Mouse (Mus musculus) ES-E14 (cell line): ENCODE results near the gene Lcp1. TPM values are rescaled to one million over a fixed set of nuclear protein-coding genes. Genes with fewer than 3 reads are reported as not detected.

Experiments used
- DNase-seq: peaks from one replicate; pipeline ENCODE4 v3.0.0-alpha.2; 2013; ENCODE audit warnings: low read depth, low spot score
- H3K27ac ChIP-seq: 2 replicates; pipeline ENCODE4 v1.5.1; 2012; ENCODE audit warnings: low read depth, mild to moderate bottlenecking, low read length, moderate library complexity, mixed read lengths; ENCODE audit not compliant: poor library complexity, insufficient read depth, severe bottlenecking
- H3K36me3 ChIP-seq: 2 replicates; pipeline ENCODE4 v1.6.1; 2012; ENCODE audit warnings: mild to moderate bottlenecking, low read length, moderate library complexity, mixed read lengths; ENCODE audit not compliant: control insufficient read depth, poor library complexity, insufficient read depth, severe bottlenecking
- H3K4me1 ChIP-seq, 2 experiments: fragments of 150-350 bp in 1 of 2; sonication (generic) in 1 of 2; 2 replicates each; pipeline ENCODE4 v1.6.1; 2012; ENCODE audit warnings: low read length in 2 of 2, mild to moderate bottlenecking in 1 of 2, mixed read lengths in 1 of 2; ENCODE audit not compliant: control insufficient read depth in 2 of 2, insufficient read depth in 2 of 2, poor library complexity in 1 of 2
- H3K4me3 ChIP-seq, 2 experiments: fragments of 150-350 bp in 1 of 2; sonication (generic) in 1 of 2; 2 replicates each; pipeline ENCODE4 v1.5.1; 2012; ENCODE audit warnings: low read length in 2 of 2, low read depth in 1 of 2, mild to moderate bottlenecking in 1 of 2, mixed read lengths in 1 of 2; ENCODE audit not compliant: insufficient read depth in 1 of 2, poor library complexity in 1 of 2, severe bottlenecking in 1 of 2
- H3K9ac ChIP-seq: 2 replicates; pipeline ENCODE4 v1.6.1; 2012; ENCODE audit warnings: low read depth, mild to moderate bottlenecking, low read length, mixed read lengths; ENCODE audit not compliant: poor library complexity, insufficient read depth, severe bottlenecking
- H3K9me3 ChIP-seq: fragments of 150-350 bp; sonication (generic); 2 replicates; pipeline ENCODE4 v1.6.1; 2012; ENCODE audit warnings: low read depth, mild to moderate bottlenecking, low read length; ENCODE audit not compliant: control insufficient read depth, insufficient read depth
- CHD2 ChIP-seq: IDR thresholded peaks from 2 replicates; pipeline ENCODE4 v1.6.1; 2014; ENCODE audit warnings: mild to moderate bottlenecking, low read depth, low read length, inconsistent platforms
- HCFC1 ChIP-seq: IDR thresholded peaks from 2 replicates; pipeline ENCODE4 v1.6.1; 2012; ENCODE audit warnings: low read length, inconsistent platforms, borderline replicate concordance; ENCODE audit not compliant: insufficient read depth
- MAFK ChIP-seq: IDR thresholded peaks from 2 replicates; pipeline ENCODE4 v1.6.1; 2014; ENCODE audit warnings: mild to moderate bottlenecking, low read depth, low read length, inconsistent platforms; ENCODE audit not compliant: insufficient read depth
- ZC3H11A ChIP-seq: IDR thresholded peaks from 2 replicates; pipeline ENCODE4 v1.6.1; 2012; ENCODE audit warnings: low read depth, mild to moderate bottlenecking, inconsistent platforms, low read length, borderline replicate concordance
- ZNF384 ChIP-seq: IDR thresholded peaks from 2 replicates; pipeline ENCODE4 v1.6.1; 2012; ENCODE audit warnings: low read depth, low read length, inconsistent platforms
- in situ Hi-C, 2 experiments: fragments of 600-800 bp; cut with MboI; formaldehyde crosslinking; loops; one replicate each; pipeline ENCODE4 v1.15.1; 2025; ENCODE audit warnings: low sequenced_read_pairs in 2 of 2, inconsistent platforms in 1 of 2; ENCODE audit not compliant: unreplicated experiment in 2 of 2
- total RNA-seq: library from RNA; depleted of rRNA; stranded (reverse); fragments of 300-350 nt; gene quantifications from 2 replicates; pipeline ENCODE4 v1.2.3, GENCODE M21; 2012

The Lcp1 gene
- total RNA-seq, 1 experiment = 2.8 TPM

DNA sequence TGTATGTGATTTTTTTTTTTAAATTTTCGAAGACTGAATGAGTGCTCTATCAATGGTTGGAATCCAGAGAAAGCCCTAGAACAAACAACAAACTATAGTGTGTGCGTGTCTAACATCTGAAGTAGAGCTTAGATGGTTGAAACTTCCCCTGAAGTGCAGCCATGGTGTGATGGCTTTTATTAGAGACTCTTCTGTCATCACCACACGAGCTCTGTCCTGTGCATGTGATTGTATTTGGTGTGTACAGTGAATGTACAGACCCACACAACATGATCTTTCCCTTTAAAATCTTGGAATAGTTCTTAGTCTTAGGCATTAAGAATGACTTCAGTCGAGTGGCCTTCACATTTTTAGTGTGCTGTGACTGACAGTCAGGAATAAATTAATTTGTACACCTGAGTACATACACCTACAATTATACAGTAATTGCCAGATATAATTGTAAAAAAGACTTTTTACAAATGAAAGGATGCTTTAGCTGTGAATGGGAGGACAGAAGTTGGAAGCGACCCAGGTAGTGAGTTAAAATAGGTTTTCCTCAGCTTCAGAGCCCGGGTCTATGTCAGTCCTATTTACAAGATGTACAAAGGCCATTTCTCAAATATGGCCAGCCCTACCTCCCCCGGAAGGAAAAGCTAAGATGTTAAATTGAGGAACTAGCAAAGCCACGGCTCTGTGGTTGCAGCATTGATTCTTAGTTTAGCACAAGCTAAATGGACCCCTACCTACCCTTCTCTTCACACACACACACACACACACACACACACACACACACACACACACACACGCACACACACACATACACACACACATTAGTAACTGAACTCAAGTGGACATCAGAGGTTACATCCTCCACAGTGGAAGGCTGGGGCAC lies 50.4 kb downstream of the Lcp1 start:
- no peak for TF ChIP-seq ZC3H11A
- TF ChIP-seq MAFK = no peak
- TF ChIP-seq ZNF384 = no peak
- no peak for TF ChIP-seq CHD2
- no peak for TF ChIP-seq HCFC1
- Histone ChIP-seq H3K9me3 (no peaks in the 10 kb centered on the region), H3K4me1 (peaks cover 2 to 11% of the 10 kb centered on the region in 2 experiments; a peak in 2 of 4 replicates), H3K36me3 (no peaks in the 10 kb centered on the region), H3K4me3 (no peak overlapping the region), H3K9ac (no peak overlapping the region), H3K27ac (no peak overlapping the region)
- no peak for DNase-seq
- in situ Hi-C loops = no loop called here

GRCm38 (mm10) chr14:75182378-75182777 lies 51.5 kb downstream of the Lcp1 start:
- in situ Hi-C loops = no loop called here
- no peak overlapping the region for H3K9ac ChIP-seq
- no peak overlapping the region for H3K4me3 ChIP-seq
- no peaks in the 10 kb centered on the region for H3K9me3 ChIP-seq
- no peak for DNase-seq
- TF ChIP-seq CHD2 (no peak), ZC3H11A (no peak), HCFC1 (no peak), MAFK (no peak), ZNF384 (no peak)
- no peak overlapping the region for H3K27ac ChIP-seq
- peaks cover 2 to 11% of the 10 kb centered on the region in 2 experiments; a peak in 2 of 4 replicates for H3K4me1 ChIP-seq
- no peaks in the 10 kb centered on the region for H3K36me3 ChIP-seq

- peaks cover 2 to 11% of the 10 kb centered on the region in 2 experiments; a peak in 2 of 4 replicates for H3K4me1 ChIP-seq
- H3K36me3 ChIP-seq = no peaks in the 10 kb centered on the region
- no peak overlapping the region for H3K9ac ChIP-seq
- in situ Hi-C loops = no loop called here
- no peak overlapping the region for H3K4me3 ChIP-seq
- TF ChIP-seq ZNF384 (no peak), MAFK (no peak), HCFC1 (no peak), CHD2 (no peak), ZC3H11A (no peak)
- no peak overlapping the region for H3K27ac ChIP-seq
- no peak for DNase-seq
- H3K9me3 ChIP-seq = no peaks in the 10 kb centered on the region
Measured at GRCm38 (mm10) chr14:75182831-75183230, 51.9 kb downstream of the Lcp1 start.

DNA sequence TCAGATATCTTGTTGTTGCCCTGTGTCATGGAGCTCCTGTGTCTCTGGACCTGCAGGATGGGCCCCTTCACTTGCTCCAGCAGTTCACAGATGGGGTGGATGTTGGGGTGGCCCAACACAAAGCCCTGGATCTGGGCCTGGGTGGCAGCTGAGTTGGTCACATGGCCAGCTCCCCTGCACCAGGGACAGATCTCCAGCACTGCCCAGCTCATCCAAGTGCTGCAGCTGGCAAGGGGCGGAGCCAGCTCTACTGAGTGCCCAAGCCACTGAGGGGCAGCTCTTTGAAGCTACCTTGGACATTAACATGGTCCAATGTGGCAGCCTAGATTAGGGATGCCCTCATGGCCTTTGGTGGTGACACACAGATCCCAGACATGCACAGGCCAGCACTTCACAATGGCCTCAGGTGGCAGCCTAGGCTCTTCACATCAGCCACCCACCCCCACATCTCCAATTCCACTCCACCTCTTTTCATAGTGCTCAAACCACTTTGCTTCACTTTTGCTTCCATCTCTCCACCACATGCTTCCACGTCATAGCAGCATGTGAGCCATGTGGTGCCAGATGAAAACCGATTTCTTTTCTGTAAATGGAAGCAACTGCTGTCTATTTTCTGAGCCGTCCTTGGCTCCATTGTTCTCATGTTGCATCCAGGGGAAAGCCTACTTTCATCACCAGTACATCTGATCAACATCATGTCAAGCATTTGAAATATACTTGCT lies 53.3 kb downstream of the Lcp1 start:
- no peak overlapping the region for H3K4me3 ChIP-seq
- no peaks in the 10 kb centered on the region for H3K36me3 ChIP-seq
- TF ChIP-seq ZC3H11A (no peak), CHD2 (no peak), HCFC1 (no peak), MAFK (no peak), ZNF384 (no peak)
- DNase-seq = no peak
- no peak overlapping the region for H3K27ac ChIP-seq
- in situ Hi-C loops = no loop called here
- peaks cover 2 to 5% of the 10 kb centered on the region in 2 experiments; a peak in 2 of 4 replicates for H3K4me1 ChIP-seq
- no peaks in the 10 kb centered on the region for H3K9me3 ChIP-seq
- H3K9ac ChIP-seq = no peak overlapping the region
